Mouse (Mus musculus): Measurements from ENCODE around the gene Pard6b.
A peak's percentile ranks its signal among the peaks of the same experiment; 100 is the strongest.
"Not testable (repeated sequence)": the region's sequence is repeated elsewhere in the genome, so short reads cannot be mapped to it uniquely, and the experiment has no call there.

Pard6b gene

GRCm38 (mm10) chr2:168098040-168098439 lies 17.2 kb downstream of the Pard6b start:
- no peak for DNase-seq (ENCODE audit: extremely low read depth, low read depth, low spot score)

DNA sequence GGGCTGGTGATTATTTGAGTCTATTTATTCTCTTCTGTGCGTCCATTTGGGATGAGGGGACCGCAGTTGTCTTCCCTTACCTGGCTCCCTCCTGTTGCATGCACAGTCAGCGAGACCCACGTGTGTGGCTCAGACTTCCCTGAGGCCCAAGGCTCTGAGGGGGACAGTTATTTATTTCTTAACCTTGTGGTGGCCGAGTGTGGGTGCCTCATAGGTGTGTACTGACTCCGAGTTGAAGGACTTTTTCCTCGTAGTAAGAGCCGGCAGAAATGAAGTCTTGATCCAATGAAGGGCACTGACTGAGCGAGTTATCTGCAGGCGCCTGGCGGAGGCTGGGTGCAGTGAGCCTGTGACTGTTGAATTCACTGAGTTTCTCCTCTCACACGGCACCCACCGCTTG lies 19.2 kb downstream of the Pard6b start:
- DNase-seq (ENCODE audit: extremely low read depth, low read depth, low spot score), result no peak

DNA sequence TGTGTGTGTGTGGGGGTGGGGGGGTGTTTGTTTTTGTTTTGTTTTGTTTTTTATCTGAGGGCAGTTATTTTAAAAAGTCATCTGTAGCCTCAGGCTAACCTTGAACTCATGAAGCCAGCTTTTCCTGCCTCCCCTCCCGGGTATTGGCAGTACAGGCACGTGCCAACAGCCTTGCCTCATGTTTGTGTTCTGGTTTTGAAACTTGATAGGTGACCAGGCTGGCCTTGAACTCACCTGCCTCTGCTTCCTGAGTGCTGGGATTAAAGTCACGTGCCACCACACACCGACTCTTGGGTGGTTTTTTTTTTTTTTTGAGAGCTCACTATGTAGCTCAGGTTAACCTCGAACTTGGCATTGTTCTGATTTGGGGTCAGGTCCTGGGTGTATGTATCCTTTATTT lies 21.0 kb downstream of the Pard6b start:
- DNase-seq (ENCODE audit: extremely low read depth, low read depth, low spot score), result no peak

- DNase-seq (ENCODE audit: extremely low read depth, low read depth, low spot score), result no peak
Measured at GRCm38 (mm10) chr2:168103341-168103740, 22.5 kb downstream of the Pard6b start.

GRCm38 (mm10) chr2:168104375-168105144 lies 23.8 kb downstream of the Pard6b start:
- no peak for DNase-seq (ENCODE audit: extremely low read depth, low read depth, low spot score)

GRCm38 (mm10) chr2:168105271-168105670 lies 24.5 kb downstream of the Pard6b start:
- DNase-seq (ENCODE audit: extremely low read depth, low read depth, low spot score), result no peak

DNA sequence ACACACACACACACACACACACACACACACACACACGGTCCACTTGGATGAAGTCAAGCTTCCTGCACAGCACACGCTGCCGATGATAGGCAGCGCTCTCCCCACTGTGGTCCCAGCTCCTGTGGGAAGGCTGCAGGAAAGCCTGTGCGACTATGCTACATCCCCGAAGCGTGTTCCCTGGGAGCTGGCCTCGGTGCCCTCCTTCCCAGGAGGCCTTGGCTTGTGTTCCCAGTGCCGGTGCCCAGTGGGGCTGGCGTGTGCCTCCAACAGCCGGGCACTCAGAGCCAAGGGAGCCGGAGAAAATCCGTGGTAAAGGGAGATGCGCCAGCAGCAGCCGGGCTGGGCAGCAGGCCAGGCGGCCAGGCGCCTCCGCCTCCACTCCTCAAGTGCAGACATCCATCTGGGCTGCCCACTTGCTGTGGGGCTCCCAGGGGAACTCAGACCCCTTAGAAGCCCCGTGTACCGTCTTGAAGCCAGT lies 25.9 kb downstream of the Pard6b start:
- DNase-seq (ENCODE audit: extremely low read depth, low read depth, low spot score), result peak; percentile 18

GRCm38 (mm10) chr2:168107356-168107755 lies 26.6 kb downstream of the Pard6b start:
- no peak for DNase-seq (ENCODE audit: extremely low read depth, low read depth, low spot score)

DNA sequence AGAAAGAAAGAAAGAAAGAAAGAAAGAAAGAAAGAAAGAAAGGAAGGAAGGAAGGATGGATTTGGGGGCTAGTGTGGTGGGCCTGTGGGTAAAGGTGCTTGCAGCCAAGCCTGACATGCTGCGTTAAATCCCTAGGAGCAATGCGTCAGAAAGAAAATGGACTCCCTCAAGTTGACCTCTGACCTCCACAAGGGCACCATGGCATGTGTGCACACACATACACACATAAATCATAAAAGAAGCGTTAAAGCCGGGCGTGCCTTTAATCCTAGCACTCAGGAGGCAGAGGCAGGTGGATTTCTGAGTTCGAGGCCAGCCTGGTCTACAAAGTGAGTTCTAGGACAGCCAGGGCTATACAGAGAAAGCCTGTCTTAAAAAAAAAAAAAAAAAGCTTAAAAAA lies 27.1 kb downstream of the Pard6b start:
- not testable (repeated sequence) for DNase-seq (ENCODE audit: extremely low read depth, low read depth, low spot score)

- no peak for DNase-seq (ENCODE audit: extremely low read depth, low read depth, low spot score)
Measured at GRCm38 (mm10) chr2:168111902-168112301, 31.1 kb downstream of the Pard6b start.

- no peak for DNase-seq (ENCODE audit: extremely low read depth, low read depth, low spot score)
Measured at GRCm38 (mm10) chr2:168113263-168113662, 32.5 kb downstream of the Pard6b start.

DNA sequence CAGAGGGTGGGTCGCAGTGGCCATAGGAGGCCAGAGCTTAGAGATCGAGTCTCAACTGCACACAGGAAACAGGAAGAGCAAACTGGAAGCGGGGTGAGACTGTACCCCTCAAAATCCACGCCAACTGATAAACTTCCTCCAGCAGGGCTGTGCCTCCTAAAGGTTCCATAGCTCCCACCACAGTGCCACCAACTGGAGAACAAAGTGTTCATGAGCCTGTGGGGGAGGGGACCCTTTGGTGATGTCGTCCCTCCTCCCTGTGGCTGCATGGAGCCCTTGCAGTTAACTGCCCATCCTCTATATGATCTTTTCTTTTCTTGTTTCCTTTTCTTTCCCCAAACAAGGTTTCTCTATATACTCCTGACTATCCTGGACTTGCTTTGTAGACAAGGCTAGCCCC lies 32.9 kb downstream of the Pard6b start:
- DNase-seq (ENCODE audit: extremely low read depth, low read depth, low spot score), result no peak

DNA sequence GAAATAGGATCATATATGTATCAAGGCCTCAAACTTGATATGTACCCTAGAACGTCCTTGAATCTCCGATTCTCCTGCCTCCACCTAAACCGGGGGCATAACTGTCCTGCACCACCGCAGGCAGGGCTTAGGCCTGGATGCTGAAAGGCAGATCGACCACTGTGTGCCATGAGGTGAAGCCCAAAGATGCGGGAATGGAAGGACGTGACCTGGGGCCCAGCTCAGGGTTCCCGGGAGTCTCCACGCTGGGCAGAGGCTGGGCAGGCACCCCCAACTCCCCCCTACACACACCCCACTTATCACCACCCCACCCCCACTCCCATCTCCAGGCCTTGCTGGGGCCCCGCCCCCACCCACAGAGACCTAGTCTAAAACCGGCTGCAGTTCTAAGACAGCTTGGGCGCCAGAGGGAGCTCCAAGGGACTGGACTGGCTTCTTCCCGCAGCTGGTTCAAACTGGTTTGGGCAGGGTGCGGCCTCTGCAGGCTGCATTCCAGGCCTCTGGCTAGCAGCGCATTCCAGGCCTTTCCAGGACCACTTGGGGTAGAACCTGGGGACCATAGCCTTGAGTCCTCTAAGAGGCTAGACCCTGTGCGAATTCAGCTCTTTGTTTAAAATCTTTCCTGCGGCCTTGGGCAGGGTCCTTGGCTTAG lies 34.0 kb downstream of the Pard6b start:
- peak; percentile 25 for DNase-seq (ENCODE audit: extremely low read depth, low read depth, low spot score)

DNA sequence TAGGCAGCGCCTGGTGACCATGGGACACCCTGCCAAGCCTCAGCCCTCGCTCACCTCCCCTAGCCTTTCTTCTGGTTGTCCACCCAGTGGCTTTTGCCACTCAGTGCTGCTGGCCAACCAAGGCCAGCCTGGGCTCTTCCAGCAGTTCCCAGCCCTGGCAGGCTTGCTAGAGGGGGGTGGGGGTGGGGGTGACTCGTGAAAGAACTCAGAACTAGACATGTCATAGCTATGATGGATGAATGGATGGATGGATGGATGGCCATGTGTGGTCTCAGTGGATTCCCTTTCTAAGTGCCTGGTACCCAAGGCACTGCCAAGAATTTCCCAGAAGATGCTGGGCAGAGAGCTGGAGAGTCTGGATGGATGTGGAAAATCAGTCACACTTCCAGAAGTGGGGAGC lies 35.0 kb downstream of the Pard6b start:
- DNase-seq (ENCODE audit: extremely low read depth, low read depth, low spot score), result no peak

DNA sequence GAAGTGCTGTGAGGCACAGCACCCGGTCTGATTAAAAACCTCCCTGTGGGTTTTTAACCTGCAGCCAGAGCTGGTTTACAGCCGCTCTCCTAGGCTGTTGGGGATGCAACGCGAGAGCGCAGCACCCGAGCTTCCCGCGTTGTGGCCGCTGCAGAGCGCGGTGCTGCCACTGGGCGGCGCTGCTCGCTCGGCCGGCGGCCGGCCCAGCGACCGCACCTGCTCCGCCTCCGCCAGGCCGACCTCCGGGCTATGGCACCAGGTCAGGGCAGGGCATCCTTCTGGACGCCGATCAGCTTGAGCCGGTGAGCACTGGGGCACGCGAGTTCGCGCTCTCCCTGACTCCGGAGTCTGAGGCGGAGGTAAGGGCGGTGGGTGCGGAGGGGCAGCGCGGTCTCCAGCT lies 36.3 kb downstream of the Pard6b start:
- no peak for DNase-seq (ENCODE audit: extremely low read depth, low read depth, low spot score)

DNA sequence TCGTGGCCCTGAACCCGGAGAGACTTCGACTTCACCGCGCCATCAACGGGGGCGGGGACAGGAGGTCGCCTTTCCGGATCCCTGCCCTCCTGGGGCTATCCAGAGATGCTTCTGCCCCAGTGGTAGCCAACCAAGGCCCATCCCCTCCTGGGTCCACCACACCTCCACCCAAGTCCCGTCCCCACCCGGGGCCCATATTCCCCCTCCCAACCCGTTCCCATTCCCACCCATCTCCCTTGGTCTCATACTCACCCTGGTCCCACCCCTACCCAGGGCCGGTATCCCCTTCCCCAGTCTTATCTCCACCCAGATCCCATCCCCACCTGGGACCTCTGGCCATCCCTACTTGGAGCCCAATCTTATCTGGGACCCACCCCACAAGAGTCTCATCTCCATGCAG lies 36.7 kb downstream of the Pard6b start:
- DNase-seq (ENCODE audit: extremely low read depth, low read depth, low spot score), result no peak

DNA sequence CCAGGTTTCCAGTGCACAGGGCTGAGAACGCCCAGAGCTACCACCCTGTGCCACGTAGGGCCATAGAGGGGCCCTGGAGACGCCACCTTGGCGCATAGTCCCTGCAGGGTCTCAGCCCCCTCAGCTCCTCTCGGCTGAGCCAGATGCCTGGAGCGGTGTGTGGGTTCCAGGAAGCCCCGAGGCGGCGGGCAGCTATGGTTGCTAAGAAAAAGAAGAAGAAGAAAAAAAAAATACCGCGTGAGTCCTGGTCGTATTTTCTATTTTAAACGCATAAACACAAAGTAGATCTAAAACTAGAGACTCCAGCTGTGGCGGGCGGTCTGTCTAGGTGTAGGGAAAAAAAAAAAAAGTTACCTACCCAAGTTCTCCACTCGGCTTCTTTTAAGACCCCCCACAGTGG lies 37.2 kb downstream of the Pard6b start:
- DNase-seq (ENCODE audit: extremely low read depth, low read depth, low spot score), result no peak

DNA sequence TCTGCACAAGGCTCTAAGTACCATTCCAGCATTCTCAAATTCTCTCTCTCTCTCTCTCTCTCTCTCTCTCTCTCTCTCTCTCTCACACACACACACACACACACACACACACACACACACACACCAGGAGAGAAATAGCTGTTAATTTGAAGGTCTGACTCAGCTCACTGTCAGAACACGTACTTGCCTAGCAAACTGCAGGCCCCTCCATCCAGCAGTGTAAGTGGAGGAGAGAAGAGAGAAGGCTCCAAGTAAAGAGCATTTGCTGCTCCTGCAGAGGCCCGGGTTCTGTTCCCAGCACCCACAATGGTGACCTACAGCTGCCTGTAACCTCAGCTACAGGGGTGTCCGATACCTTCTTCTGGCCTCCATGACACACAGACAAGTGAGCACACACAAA lies 37.7 kb downstream of the Pard6b start:
- no peak for DNase-seq (ENCODE audit: extremely low read depth, low read depth, low spot score)

DNA sequence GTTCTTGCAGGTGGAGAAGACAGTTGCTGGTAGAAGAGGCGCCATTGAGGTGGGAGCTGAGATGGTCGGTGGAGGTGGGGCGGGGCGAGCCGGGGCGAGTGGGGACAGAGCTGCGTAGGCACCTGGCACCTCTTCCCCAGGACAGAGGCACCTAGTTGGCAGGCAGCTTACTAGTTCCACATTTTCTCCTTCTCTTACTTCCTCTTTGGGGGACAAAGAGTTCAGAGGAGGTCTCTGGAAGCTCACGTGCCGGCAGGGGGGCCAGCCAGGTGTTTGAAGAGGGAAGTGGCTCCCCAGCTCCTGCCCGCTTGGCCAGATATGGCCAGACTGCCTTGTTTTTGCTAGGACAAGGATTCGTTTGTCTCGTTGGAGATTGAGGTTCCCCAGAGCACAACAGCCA lies 38.3 kb downstream of the Pard6b start:
- no peak for DNase-seq (ENCODE audit: extremely low read depth, low read depth, low spot score)

DNA sequence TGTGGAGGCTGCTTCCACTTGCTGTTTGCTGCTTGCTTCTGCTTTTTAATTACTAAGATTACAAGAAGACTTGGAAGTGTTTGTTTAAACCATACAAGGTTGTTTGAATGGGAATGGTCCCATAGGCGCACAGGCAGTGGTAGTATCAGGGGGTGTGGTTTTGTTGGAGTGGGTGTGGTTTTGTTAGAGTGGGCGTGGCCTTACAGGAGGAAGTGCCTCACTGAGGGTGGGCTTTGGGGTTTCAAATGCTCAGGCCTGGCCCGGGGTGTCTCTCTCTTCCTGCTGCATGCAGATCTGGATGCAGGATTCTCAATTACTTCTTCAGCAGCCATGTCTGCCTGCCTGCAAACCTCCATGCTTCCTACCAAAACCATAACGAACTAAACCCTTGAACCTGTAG lies 40.1 kb downstream of the Pard6b start:
- DNase-seq (ENCODE audit: extremely low read depth, low read depth, low spot score), result no peak

DNA sequence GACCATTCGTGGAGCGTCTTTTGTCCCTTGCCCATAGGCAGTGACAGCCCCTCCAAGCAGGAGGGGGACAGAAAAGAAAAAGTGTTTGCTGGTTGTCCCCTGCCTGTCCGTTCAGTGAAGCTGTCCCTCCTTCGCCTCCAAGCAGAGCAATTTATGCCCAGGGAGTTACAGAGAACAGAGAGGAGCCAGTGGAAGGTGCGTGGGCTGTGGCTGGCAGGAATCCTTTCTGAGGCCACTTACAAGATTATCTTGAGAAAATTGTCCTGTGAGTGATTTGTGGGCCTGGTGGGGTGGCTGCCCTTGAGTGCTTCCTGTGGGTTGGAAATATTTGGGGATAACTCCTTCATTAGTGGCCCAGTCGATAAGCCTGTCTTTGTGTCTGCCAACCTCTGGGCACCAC lies 42.8 kb downstream of the Pard6b start:
- no peak for DNase-seq (ENCODE audit: extremely low read depth, low read depth, low spot score)

- no peak for DNase-seq (ENCODE audit: extremely low read depth, low read depth, low spot score)
Measured at GRCm38 (mm10) chr2:168125288-168126089, 44.7 kb downstream of the Pard6b start.
